Mouse (Mus musculus) right cerebral cortex, postnatal 25 days (tissue): ENCODE results near the gene Alkbh7.
A peak's percentile ranks its signal among the peaks of the same experiment; 100 is the strongest.

Experiments
- DNase-seq: peaks from one replicate; pipeline ENCODE4 v3.0.0; 2022

Alkbh7 gene

DNA sequence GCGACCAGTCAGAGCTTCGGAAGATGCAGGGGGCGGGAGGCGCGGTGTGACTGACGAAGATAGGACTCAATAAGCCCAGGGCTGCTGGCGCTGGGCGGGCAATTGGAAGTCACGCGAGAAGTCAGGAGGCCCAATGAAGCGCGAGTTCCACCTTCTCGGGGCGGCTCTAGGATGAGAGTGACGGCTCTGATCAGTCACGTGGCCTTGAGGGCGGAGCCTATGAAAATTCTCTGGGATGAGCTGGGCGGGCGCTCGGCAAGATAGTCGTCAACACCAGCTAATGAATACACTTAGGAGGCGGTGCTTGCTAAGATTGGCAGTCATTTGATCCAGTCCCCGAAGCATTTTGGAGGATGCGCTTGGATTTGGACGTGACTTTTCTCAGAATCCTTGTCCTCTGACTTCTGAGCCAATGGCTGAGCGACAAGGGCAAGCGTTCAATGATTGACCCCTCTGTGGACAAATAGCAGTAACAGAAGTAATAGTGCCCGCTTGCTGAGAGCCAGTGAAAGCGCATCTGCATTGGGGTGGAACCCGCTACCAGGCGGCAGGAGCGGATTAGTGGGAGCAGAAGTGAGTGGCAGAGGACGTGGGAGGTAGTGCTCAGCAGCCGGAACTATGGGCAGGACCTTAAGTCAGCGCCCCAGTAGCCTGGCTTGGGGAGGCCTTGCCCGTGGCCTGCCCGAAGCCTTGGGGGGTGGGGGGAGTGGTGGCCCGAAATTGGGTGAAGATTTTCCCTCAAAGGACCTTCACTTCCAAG is 34.7 kb downstream of the Alkbh7 start:
- peak; percentile 100 for DNase-seq

DNA sequence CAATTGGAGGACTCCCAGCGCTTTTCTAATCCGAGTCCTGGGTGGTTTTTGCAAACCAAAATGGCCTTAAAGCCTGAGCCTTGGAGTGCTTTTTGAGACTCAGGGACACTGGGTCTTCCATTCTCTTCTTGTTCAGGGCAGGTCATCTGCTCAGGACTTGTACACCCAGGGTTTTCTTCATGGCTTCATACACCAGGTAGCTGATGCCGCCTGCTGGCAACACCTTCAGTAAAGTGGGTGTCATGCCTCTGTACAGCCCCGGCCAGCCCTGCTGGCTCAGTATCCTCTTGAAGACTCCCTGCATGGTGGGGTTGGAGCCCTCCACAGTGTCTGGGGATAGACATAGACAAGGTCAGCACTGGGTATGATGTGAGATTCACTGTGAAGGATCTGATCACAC is 35.7 kb downstream of the Alkbh7 start:
- DNase-seq: no peak

DNA sequence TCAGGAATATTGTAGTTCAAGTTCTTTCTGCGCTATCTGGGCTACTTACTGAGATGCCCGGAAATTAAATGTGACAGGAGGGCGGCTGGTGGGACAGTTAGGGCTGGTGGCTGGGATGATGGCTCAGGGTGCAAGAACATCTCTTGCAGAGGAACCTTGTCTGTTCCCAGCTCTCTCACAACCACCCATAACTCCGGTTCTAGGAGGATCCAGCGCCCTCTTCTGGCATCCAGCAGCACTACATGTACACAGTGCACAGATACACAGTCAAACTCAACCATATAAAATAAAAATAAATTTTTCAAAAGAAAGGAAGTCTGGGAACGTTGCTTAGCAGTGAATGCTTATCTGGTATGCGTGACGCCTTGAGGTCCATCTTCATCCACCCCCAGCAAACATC is 41.8 kb downstream of the Alkbh7 start:
- no peak for DNase-seq

GRCm38 (mm10) chr17:57041554-57041953 is 44.4 kb downstream of the Alkbh7 start, which contains the start of gene Slc25a41:
Gene Slc25a41 (minus strand): TSS chr17:57041654.
- DNase-seq: no peak

DNA sequence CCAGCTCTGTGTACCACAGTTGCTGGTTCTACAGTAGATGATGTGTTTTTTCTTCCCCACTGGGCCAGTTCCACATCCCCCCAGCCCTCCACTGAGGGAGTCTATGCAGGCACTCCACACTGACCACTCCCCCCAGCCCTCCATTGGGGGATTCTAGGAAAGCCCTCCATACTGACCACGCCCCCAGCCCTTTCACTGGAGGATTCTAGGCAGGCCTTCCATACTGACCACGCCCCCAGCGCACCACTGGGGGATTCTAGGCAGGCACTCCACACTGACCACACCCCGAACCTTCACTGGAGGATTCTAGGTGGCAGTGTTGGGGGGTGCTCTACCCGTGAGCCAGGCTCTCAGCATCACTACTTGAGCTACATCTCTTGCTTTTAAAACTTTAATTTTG is 50.3 kb downstream of the Alkbh7 start:
- DNase-seq: no peak

DNA sequence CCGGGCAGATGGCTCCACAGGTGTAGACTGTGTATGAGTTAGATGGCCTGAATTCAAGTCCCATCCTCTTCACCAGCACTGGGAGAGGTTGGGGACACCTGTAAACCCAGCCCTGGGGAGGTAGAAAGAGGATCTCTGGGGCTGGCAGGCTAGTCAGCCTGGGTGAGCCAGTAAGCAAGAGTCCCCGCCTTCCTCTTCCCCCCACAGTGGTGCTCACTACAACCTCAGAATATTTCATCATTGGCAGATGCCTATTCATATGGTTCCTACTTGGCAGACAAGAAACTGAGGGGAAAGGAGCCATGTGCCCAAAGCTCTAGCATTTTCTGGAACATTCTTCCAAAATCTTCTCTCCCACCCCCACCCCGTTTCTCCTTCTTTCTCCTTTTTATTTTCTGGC is 51.7 kb downstream of the Alkbh7 start:
- no peak for DNase-seq
